Mouse (Mus musculus) forebrain, postnatal 0 days (tissue): ENCODE measurements around the gene Tprn. TPM values are rescaled to one million over a fixed set of nuclear protein-coding genes. Genes with fewer than 3 reads are reported as not detected.

Experiments used
- ATAC-seq: fragments of 200-750 bp; cut with Nextera tagmentation; 2 replicates; pipeline ENCODE4 v1.8.0; 2017; ENCODE audit warnings: mild to moderate bottlenecking, moderate library complexity
- DNase-seq: peaks from one replicate; pipeline ENCODE4 v3.0.0-alpha.2; 2015
- H3K27ac ChIP-seq: fragments of 300-500 bp; sonication (generic); 2 replicates; pipeline ENCODE4 v1.5.1; 2014; ENCODE audit warnings: low read depth, mild to moderate bottlenecking, antibody characterized with exemption, low read length, moderate library complexity, mixed read lengths
- H3K27me3 ChIP-seq: fragments of 300-500 bp; sonication (generic); 2 replicates; pipeline ENCODE4 v1.6.1; 2014; ENCODE audit warnings: mild to moderate bottlenecking, low read length, mixed read lengths; ENCODE audit not compliant: insufficient read depth
- H3K36me3 ChIP-seq: fragments of 300-500 bp; sonication (generic); 2 replicates; pipeline ENCODE4 v1.6.1; 2014; ENCODE audit warnings: mild to moderate bottlenecking, moderate library complexity; ENCODE audit not compliant: insufficient read depth
- H3K4me1 ChIP-seq: fragments of 300-500 bp; sonication (generic); 2 replicates; pipeline ENCODE4 v1.6.1; 2014; ENCODE audit warnings: antibody characterized with exemption; ENCODE audit not compliant: insufficient read depth
- H3K4me2 ChIP-seq: fragments of 300-500 bp; sonication (generic); 2 replicates; pipeline ENCODE4 v1.6.1; 2014; ENCODE audit warnings: low read depth, mild to moderate bottlenecking, moderate library complexity
- H3K4me3 ChIP-seq: fragments of 300-500 bp; sonication (generic); 2 replicates; pipeline ENCODE4 v1.5.1; 2014; ENCODE audit warnings: low read depth, low read length, mixed read lengths
- H3K9ac ChIP-seq: fragments of 300-500 bp; sonication (generic); 2 replicates; pipeline ENCODE4 v1.6.1; 2014; ENCODE audit warnings: mild to moderate bottlenecking
- H3K9me3 ChIP-seq: fragments of 300-500 bp; sonication (generic); 2 replicates; pipeline ENCODE4 v1.6.1; 2016; ENCODE audit warnings: low read length
- CTCF ChIP-seq: sonication (generic); IDR thresholded peaks from 2 replicates; pipeline ENCODE4 v1.5.1; 2016; ENCODE audit warnings: antibody characterized with exemption, control low read depth, low read depth
- WGBS: fragments of 180-500 bp; shearing (Covaris S2); extraction: QIAGEN DNeasy Blood & Tissue Kit; methylation state at CpG from one replicate; pipeline ENCODE4 v1.1.7; 2014; 5-methylcytosine and 5-hydroxymethylcytosine counted together
- polyA plus RNA-seq: library from polyadenylated mRNA; unstranded; fragments of >200 nt; fragmentation: Nextera tagmentation; extraction: Ambion mirVana; gene quantifications from 2 replicates; pipeline ENCODE4 v1.2.1, GENCODE M21; 2015
- total RNA-seq: library from RNA; depleted of rRNA; stranded (reverse); fragments of >200 nt; gene quantifications from 2 replicates; pipeline ENCODE4 v1.2.3, GENCODE M21; 2014; rRNA removed

Gene Tprn
- total and polyA plus RNA-seq, 2 experiments from 2014 or later, result 18.1 to 18.8 TPM

- no peak for TF ChIP-seq CTCF
- 15% methylated on average over 11 of the region's 11 CpGs for WGBS
- Histone ChIP-seq H3K27ac (no peak overlapping the region), H3K4me2 (no peak overlapping the region), H3K9ac (no peak overlapping the region), H3K9me3 (no peaks in the 10 kb centered on the region), H3K4me3 (no peak overlapping the region), H3K27me3 (peaks cover 39% of the 10 kb centered on the region), H3K36me3 (peaks cover 67% of the 10 kb centered on the region), H3K4me1 (no peaks in the 10 kb centered on the region)
- ATAC-seq, result no peak
- DNase-seq, result no peak
Measured at GRCm38 (mm10) chr2:25311491-25311891, 49.1 kb downstream of the Tprn start.

GRCm38 (mm10) chr2:25318119-25318966, 55.9 kb downstream of the Tprn start:
- Histone ChIP-seq H3K9me3 (no peaks in the 10 kb centered on the region), H3K4me1 (peaks cover 7% of the 10 kb centered on the region), H3K4me2 (peak overlapping the region; percentile 74), H3K36me3 (peaks cover 13% of the 10 kb centered on the region), H3K27me3 (peaks cover 15% of the 10 kb centered on the region), H3K9ac (peak overlapping the region; percentile 82), H3K4me3 (peak overlapping the region; percentile 70), H3K27ac (peak overlapping the region; percentile 89)
- TF ChIP-seq CTCF, result no peak
- 8% methylated on average over 31 of the region's 31 CpGs for WGBS
- DNase-seq, result peak; percentile 66
- peak; percentile 72 for ATAC-seq

GRCm38 (mm10) chr2:25318971-25319773, 56.8 kb downstream of the Tprn start, which contains the start of gene Grin1:
Gene Grin1 (minus strand): TSS chr2:25319187.
- Histone ChIP-seq H3K36me3 (peaks cover 5% of the 10 kb centered on the region; the same call in 1 of the 2 replicates), H3K27ac (peak within 1 kb of the TSS; percentile 89), H3K27me3 (peaks cover 8% of the 10 kb centered on the region), H3K4me1 (peaks cover 7% of the 10 kb centered on the region), H3K9me3 (no peaks in the 10 kb centered on the region), H3K9ac (peak within 1 kb of the TSS; percentile 82), H3K4me2 (peak within 1 kb of the TSS; percentile 74), H3K4me3 (peak within 1 kb of the TSS; percentile 70)
- peak; percentile 87 for ATAC-seq
- TF ChIP-seq CTCF, result no peak
- peak; percentile 98 for DNase-seq
- WGBS, result 10% methylated on average over 58 of the region's 58 CpGs

Other genes with a start within 250 kb of the Tprn start
Only the 30 nearest of the 34 such genes appear.
- gene Entpd8, start 182.3 kb upstream of the Tprn start, total RNA-seq, result not detected in 2 replicates
- gene Entpd8, start 182.3 kb upstream of the Tprn start, polyA plus RNA-seq, result not detected in 2 replicates
- gene Noxa1, start 167.5 kb upstream of the Tprn start, total RNA-seq, result not detected in 2 replicates
- not detected in 2 replicates for gene Noxa1, start 167.5 kb upstream of the Tprn start, polyA plus RNA-seq
- 38.2 and 40.0 TPM in 2 replicates for gene Nrarp, start 81.9 kb upstream of the Tprn start, total RNA-seq
- 17.0 and 17.8 TPM in 2 replicates for gene Nrarp, start 81.9 kb upstream of the Tprn start, polyA plus RNA-seq
- gene Tor4a, start 65.7 kb upstream of the Tprn start, total RNA-seq, result 1.7 and 3.3 TPM in 2 replicates
- 0.92 and 1.2 TPM in 2 replicates for gene Tor4a, start 65.7 kb upstream of the Tprn start, polyA plus RNA-seq
- gene Nelfb, start 51.1 kb upstream of the Tprn start, total RNA-seq, result 94.6 and 115 TPM in 2 replicates
- 57.1 and 76.1 TPM in 2 replicates for gene Nelfb, start 51.1 kb upstream of the Tprn start, polyA plus RNA-seq
- gene Stpg3, start 48.0 kb upstream of the Tprn start, total RNA-seq, result not detected in 2 replicates
- gene Stpg3, start 48.0 kb upstream of the Tprn start, polyA plus RNA-seq, result not detected in 2 replicates
- gene Fam166a, start 43.9 kb upstream of the Tprn start, total RNA-seq, result not detected in 2 replicates
- gene Fam166a, start 43.9 kb upstream of the Tprn start, polyA plus RNA-seq, result 0.94 TPM in 1 of 2 replicates, not detected in the other
- gene Tubb4b, start 37.9 kb upstream of the Tprn start, total RNA-seq, result 553 and 579 TPM in 2 replicates
- gene Tubb4b, start 37.9 kb upstream of the Tprn start, polyA plus RNA-seq, result 382 and 469 TPM in 2 replicates
- gene Slc34a3, start 28.3 kb upstream of the Tprn start, total RNA-seq, result not detected in 2 replicates
- not detected in 2 replicates for gene Slc34a3, start 28.3 kb upstream of the Tprn start, polyA plus RNA-seq
- gene Rnf224, start 25.8 kb upstream of the Tprn start, total RNA-seq, result not detected in 2 replicates
- not detected in 2 replicates for gene Rnf224, start 25.8 kb upstream of the Tprn start, polyA plus RNA-seq
- 77.6 and 84.1 TPM in 2 replicates for gene Rnf208, start 20.4 kb upstream of the Tprn start, total RNA-seq
- gene Rnf208, start 20.4 kb upstream of the Tprn start, polyA plus RNA-seq, result 193 and 205 TPM in 2 replicates
- not detected in 2 replicates for gene Cysrt1, start 20.2 kb upstream of the Tprn start, total RNA-seq
- not detected in 2 replicates for gene Cysrt1, start 20.2 kb upstream of the Tprn start, polyA plus RNA-seq
- gene AL732309.1, start 15.8 kb upstream of the Tprn start, total RNA-seq, result 10.1 and 12.8 TPM in 2 replicates
- gene AL732309.1, start 15.8 kb upstream of the Tprn start, polyA plus RNA-seq, result 3.0 and 3.1 TPM in 2 replicates
- 29.2 and 42.5 TPM in 2 replicates for gene Tmem203, start 7.2 kb upstream of the Tprn start, total RNA-seq
- 22.7 and 27.7 TPM in 2 replicates for gene Tmem203, start 7.2 kb upstream of the Tprn start, polyA plus RNA-seq
- 108 and 127 TPM in 2 replicates for gene Ssna1, start 9.8 kb downstream of the Tprn start, total RNA-seq
- gene Ssna1, start 9.8 kb downstream of the Tprn start, polyA plus RNA-seq, result 189 and 195 TPM in 2 replicates
- 30.2 and 37.9 TPM in 2 replicates for gene Anapc2, start 9.9 kb downstream of the Tprn start, total RNA-seq
- 90.7 and 108 TPM in 2 replicates for gene Anapc2, start 9.9 kb downstream of the Tprn start, polyA plus RNA-seq
- not detected in 2 replicates for gene Tmem210, start 25.5 kb downstream of the Tprn start, total RNA-seq
- not detected in 2 replicates for gene Tmem210, start 25.5 kb downstream of the Tprn start, polyA plus RNA-seq
- not detected in 2 replicates for gene Lrrc26, start 27.3 kb downstream of the Tprn start, total RNA-seq
- 0.15 TPM in 1 of 2 replicates, not detected in the other for gene Lrrc26, start 27.3 kb downstream of the Tprn start, polyA plus RNA-seq
- 77.3 and 88.5 TPM in 2 replicates for gene Grin1, start 56.6 kb downstream of the Tprn start, total RNA-seq
- 46.9 and 58.2 TPM in 2 replicates for gene Grin1, start 56.6 kb downstream of the Tprn start, polyA plus RNA-seq
- 54.0 and 66.1 TPM in 2 replicates for gene Man1b1, start 69.7 kb downstream of the Tprn start, total RNA-seq
- gene Man1b1, start 69.7 kb downstream of the Tprn start, polyA plus RNA-seq, result 35.5 and 43.8 TPM in 2 replicates
- gene Dpp7, start 93.7 kb downstream of the Tprn start, total RNA-seq, result 17.4 and 21.7 TPM in 2 replicates
- 15.3 and 19.8 TPM in 2 replicates for gene Dpp7, start 93.7 kb downstream of the Tprn start, polyA plus RNA-seq
- gene Uap1l1, start 103.1 kb downstream of the Tprn start, total RNA-seq, result 4.1 and 5.2 TPM in 2 replicates
- 10.4 and 11.9 TPM in 2 replicates for gene Uap1l1, start 103.1 kb downstream of the Tprn start, polyA plus RNA-seq
- gene Sapcd2, start 109.7 kb downstream of the Tprn start, total RNA-seq, result 13.2 and 13.9 TPM in 2 replicates
- gene Sapcd2, start 109.7 kb downstream of the Tprn start, polyA plus RNA-seq, result 9.5 and 12.7 TPM in 2 replicates
- 8.2 and 13.5 TPM in 2 replicates for gene Entpd2, start 133.3 kb downstream of the Tprn start, total RNA-seq
- gene Entpd2, start 133.3 kb downstream of the Tprn start, polyA plus RNA-seq, result 14.2 and 18.2 TPM in 2 replicates
- 179 and 188 TPM in 2 replicates for gene Npdc1, start 136.7 kb downstream of the Tprn start, total RNA-seq
- 413 and 442 TPM in 2 replicates for gene Npdc1, start 136.7 kb downstream of the Tprn start, polyA plus RNA-seq
- gene Fut7, start 160.6 kb downstream of the Tprn start, total RNA-seq, result 1.3 TPM in 1 of 2 replicates, not detected in the other
- 0.17 and 0.23 TPM in 2 replicates for gene Fut7, start 160.6 kb downstream of the Tprn start, polyA plus RNA-seq
- 51.5 and 67.4 TPM in 2 replicates for gene Abca2, start 166.1 kb downstream of the Tprn start, total RNA-seq
- 8.8 and 10.5 TPM in 2 replicates for gene Abca2, start 166.1 kb downstream of the Tprn start, polyA plus RNA-seq
- 0.48 TPM in 1 of 2 replicates, not detected in the other for gene Clic3, start 194.2 kb downstream of the Tprn start, total RNA-seq
- gene Clic3, start 194.2 kb downstream of the Tprn start, polyA plus RNA-seq, result 2.5 and 3.6 TPM in 2 replicates
- 154 and 164 TPM in 2 replicates for gene Paxx, start 198.5 kb downstream of the Tprn start, total RNA-seq
- gene Paxx, start 198.5 kb downstream of the Tprn start, polyA plus RNA-seq, result 151 and 154 TPM in 2 replicates
- gene Ptgds, start 207.4 kb downstream of the Tprn start, total RNA-seq, result 1,270 and 1,729 TPM in 2 replicates
- gene Ptgds, start 207.4 kb downstream of the Tprn start, polyA plus RNA-seq, result 1,561 and 1,919 TPM in 2 replicates